Mouse (Mus musculus): ENCODE results near the gene Camta1. TPM values are rescaled to one million over a fixed set of nuclear protein-coding genes. Genes with fewer than 3 reads are reported as not detected.
"Not testable (repeated sequence)": the region's sequence is repeated elsewhere in the genome, so short reads cannot be mapped to it uniquely, and the experiment has no call there.

Camta1 gene
- polyA plus RNA-seq, 1 experiment from 2014 or later: 77.1 TPM

DNA sequence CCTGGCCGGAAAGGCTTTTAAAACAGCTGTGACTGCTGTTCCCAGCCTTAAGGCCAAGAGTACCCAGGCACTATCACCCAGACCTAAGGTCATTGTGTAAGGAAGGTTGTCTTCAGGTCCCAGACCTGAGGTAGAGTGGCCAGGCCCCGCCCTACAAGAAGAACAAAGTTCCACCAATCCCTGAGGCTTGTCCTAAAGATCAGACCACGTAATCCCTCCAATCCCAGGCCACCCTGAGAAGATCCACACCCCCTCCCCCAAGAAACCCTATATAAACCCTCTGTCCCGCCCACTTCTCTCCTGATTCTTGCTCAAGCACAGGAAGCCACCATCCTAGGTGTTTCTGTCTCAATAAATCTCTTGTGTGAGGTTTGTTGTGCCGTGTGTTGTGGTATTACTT is 981.3 kb downstream of the Camta1 start:
- Histone ChIP-seq H3K9me3 (replicated peaks) (peaks cover 24% of the 10 kb centered on the region), H3K4me1 (no peaks in the 10 kb centered on the region), H3K27me3 (no peaks in the 10 kb centered on the region), H3K27ac (replicated peaks) (no peak overlapping the region), H3K4me3 (replicated peaks) (no peak overlapping the region), H3K36me3 (peaks cover 5% of the 10 kb centered on the region; the same call in 1 of the 2 replicates), H3K4me2 (replicated peaks) (no peak overlapping the region), H3K9ac (no peak overlapping the region)
- 89% methylated on average over 5 of the region's 5 CpGs for WGBS
- ATAC-seq (ENCODE audit: insufficient number of reproducible peaks, low FRiP score, low TSS enrichment, low read depth): no peak

DNA sequence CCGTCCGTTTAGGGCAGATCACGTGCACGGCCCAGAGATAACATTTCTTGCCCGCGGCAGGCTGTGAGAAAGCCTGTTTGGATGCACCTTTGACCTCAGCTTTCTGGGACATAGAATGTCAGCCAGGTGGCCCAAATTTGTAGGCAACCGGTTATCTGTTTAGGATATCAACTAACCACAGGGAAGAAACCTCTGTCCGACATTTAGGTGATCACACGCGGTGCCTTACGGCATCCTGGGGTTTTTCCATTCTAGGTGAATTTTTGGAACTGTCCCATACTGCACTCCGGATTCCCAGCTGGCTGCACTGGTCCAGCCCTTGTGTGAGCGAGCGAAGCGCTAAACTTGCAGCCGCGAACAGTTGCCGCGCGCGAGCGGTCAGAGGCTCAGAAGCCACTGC is 982.0 kb downstream of the Camta1 start:
- no peaks in the 10 kb centered on the region for H3K27me3 ChIP-seq
- H3K36me3 ChIP-seq: peaks cover 5% of the 10 kb centered on the region; the same call in 1 of the 2 replicates
- H3K9me3 ChIP-seq (replicated peaks): peaks cover 24% of the 10 kb centered on the region
- H3K9ac ChIP-seq: no peak overlapping the region
- ATAC-seq (ENCODE audit: insufficient number of reproducible peaks, low FRiP score, low TSS enrichment, low read depth): no peak
- H3K4me2 ChIP-seq (replicated peaks): no peak overlapping the region
- no peaks in the 10 kb centered on the region for H3K4me1 ChIP-seq
- WGBS: 95% methylated on average over 22 of the region's 22 CpGs
- H3K27ac ChIP-seq (replicated peaks): no peak overlapping the region
- no peak overlapping the region for H3K4me3 ChIP-seq (replicated peaks)

DNA sequence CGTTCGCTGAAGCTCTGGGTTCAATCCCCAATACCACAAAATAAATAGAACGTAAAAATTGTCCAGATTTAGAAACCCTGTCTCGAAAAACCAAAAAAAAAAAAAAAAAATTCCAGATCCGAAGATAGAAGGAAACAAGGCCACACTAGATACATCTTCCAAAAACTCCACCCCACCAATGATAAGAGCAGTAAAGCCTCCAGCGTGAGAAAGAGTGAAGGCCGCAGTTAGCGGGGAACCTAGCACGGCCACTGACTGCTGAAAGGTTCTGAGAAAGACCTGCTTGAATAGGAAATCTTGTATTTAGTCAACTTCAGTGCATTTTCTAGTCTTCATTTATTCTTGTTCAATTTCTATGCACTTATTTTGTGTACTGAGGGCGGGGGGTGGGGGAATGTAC is 986.3 kb downstream of the Camta1 start:
- Histone ChIP-seq H3K36me3 (peaks cover 5% of the 10 kb centered on the region; the same call in 1 of the 2 replicates), H3K9ac (no peak overlapping the region), H3K27me3 (no peaks in the 10 kb centered on the region), H3K27ac (replicated peaks) (no peak overlapping the region), H3K4me3 (replicated peaks) (no peak overlapping the region), H3K4me1 (peaks cover 24% of the 10 kb centered on the region), H3K9me3 (replicated peaks) (peaks cover 22% of the 10 kb centered on the region), H3K4me2 (replicated peaks) (no peak overlapping the region)
- ATAC-seq (ENCODE audit: insufficient number of reproducible peaks, low FRiP score, low TSS enrichment, low read depth): no peak
- WGBS: 80% methylated on average over 10 of the region's 10 CpGs

DNA sequence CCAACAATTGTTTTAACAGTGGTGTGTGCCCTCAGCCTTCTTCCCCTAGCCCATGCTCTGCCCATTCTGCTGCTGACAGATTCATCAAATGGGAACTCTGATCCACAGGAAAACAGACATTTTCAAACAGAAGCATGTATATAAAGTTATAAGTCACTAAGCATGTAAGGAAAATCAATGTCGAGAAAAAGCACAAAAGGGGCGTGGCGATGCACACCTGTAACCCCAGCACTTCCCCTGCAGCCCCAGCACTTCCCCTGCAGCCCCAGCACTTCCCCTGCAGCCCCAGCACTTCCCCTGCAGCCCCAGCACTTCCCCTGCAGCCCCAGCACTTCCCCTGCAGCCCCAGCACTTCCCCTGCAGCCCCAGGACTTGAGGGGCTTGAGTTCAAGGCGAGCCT is 987.3 kb downstream of the Camta1 start:
- WGBS: 69% methylated on average over 4 of the region's 4 CpGs
- ATAC-seq (ENCODE audit: insufficient number of reproducible peaks, low FRiP score, low TSS enrichment, low read depth); H3K27ac ChIP-seq (replicated peaks); H3K36me3 ChIP-seq; H3K9ac ChIP-seq; H3K27me3 ChIP-seq; H3K4me3 ChIP-seq (replicated peaks); H3K4me2 ChIP-seq (replicated peaks): not testable (repeated sequence)
- Histone ChIP-seq H3K9me3 (replicated peaks) (peaks cover 12% of the 10 kb centered on the region), H3K4me1 (peaks cover 33% of the 10 kb centered on the region)

DNA sequence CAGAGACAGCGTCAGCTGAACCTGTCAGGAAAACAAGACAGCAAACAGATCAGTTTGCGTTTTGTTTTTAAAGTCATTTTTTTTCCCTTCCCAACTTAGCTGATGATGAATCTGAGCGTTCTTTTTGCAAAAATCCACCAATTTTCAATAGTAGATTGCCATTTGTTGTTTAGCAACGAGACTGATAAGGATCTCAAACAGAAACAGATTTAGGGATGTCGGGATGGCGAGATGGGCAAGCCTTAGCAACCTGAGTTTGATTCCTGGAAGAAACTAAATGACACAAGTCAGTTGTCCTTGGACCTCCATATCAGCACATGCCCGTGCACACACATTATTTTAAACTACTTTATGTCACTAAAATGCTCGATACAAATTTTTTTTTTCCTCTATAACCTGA is 989.0 kb downstream of the Camta1 start:
- Histone ChIP-seq H3K9ac (no peak overlapping the region), H3K9me3 (replicated peaks) (no peaks in the 10 kb centered on the region), H3K27ac (replicated peaks) (peak overlapping the region; percentile 89), H3K27me3 (no peaks in the 10 kb centered on the region), H3K4me2 (replicated peaks) (0 out of 2 replicates have a peak overlapping the region, but pooled peaks have one; percentile 9), H3K4me3 (replicated peaks) (no peak overlapping the region), H3K4me1 (peaks cover 38% of the 10 kb centered on the region), H3K36me3 (peaks cover 7% of the 10 kb centered on the region; the same call in 1 of the 2 replicates)
- ATAC-seq (ENCODE audit: insufficient number of reproducible peaks, low FRiP score, low TSS enrichment, low read depth): no peak
- WGBS: 41% methylated on average over 8 of the region's 8 CpGs

DNA sequence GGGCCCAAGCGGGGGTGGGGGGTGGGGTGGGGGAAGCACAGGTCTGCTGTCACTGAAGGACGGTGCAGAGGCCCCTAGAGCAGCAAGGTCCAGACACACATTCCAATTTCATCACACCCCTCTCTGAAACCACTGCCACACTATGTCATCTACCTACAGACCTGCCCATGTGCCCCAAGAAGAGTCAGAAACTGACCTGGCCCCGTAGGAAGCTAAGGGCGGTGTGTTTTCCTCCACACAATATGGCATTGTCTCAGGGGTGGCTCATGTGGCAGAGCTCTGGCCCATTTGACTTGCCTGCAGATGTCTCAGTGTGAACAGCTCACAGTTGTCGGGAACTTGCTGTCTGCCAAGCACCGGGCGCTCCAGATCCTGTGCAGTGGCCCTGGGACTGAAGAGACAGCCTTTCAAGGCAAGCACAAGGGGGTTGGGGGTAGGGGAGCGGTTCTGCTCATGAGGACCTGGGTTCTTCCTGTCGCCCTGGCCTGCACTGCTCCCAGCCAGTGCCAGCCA is 989.5 kb downstream of the Camta1 start:
- Histone ChIP-seq H3K36me3 (peaks cover 12% of the 10 kb centered on the region), H3K4me1 (peaks cover 38% of the 10 kb centered on the region), H3K4me3 (replicated peaks) (no peak overlapping the region), H3K9me3 (replicated peaks) (no peaks in the 10 kb centered on the region), H3K9ac (no peak overlapping the region), H3K27ac (replicated peaks) (peak overlapping the region; percentile 89), H3K4me2 (replicated peaks) (peak overlapping the region; percentile 9; the same call in 1 of the 2 replicates), H3K27me3 (no peaks in the 10 kb centered on the region)
- no peak; the same call in none of the 2 replicates for ATAC-seq (ENCODE audit: insufficient number of reproducible peaks, low FRiP score, low TSS enrichment, low read depth)
- 8% methylated on average over 9 of the region's 9 CpGs for WGBS

DNA sequence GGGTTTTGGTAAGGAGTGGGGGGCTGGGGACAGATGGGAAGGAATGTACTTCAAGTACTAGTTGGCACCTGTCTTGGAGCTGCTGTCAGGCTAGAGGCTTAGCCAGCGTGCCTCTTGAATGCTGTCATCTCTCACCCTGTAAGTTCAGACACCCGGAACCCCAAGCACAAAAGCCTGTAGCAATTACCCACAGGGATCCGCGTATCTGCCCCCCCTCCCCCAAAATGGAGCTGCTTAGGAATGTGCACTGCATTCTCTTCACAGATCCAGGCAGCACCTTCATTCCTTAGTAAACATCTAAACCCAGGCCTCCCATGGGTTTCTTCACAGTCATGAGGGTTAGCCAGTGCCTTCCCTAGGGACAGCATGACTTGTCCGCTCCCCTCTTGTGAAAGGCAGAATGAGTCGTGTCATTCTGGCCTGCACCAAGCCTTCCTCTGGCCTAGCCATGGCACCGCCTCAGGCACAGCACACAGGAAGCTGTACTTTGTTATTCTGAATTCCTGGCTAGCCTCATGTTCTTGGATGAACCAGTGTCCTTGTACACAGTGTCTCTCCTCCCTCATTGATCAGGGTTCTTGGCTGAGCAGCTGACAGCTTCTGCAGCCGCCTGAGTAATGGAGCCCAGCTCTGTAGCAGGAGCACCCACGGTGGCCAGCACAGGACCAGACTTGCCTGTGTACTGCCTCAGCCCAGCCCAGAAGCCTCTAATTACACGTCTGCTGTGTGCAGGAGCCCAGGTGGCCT is 990.1 kb downstream of the Camta1 start:
- Histone ChIP-seq H3K36me3 (peaks cover 18% of the 10 kb centered on the region), H3K4me1 (peaks cover 38% of the 10 kb centered on the region), H3K9ac (no peak overlapping the region), H3K4me2 (replicated peaks) (peak overlapping the region; percentile 9; the same call in 1 of the 2 replicates), H3K27me3 (no peaks in the 10 kb centered on the region), H3K9me3 (replicated peaks) (no peaks in the 10 kb centered on the region), H3K27ac (replicated peaks) (peak overlapping the region; percentile 89), H3K4me3 (replicated peaks) (no peak overlapping the region)
- WGBS: 16% methylated on average over 10 of the region's 10 CpGs
- ATAC-seq (ENCODE audit: insufficient number of reproducible peaks, low FRiP score, low TSS enrichment, low read depth): peak; percentile 64

DNA sequence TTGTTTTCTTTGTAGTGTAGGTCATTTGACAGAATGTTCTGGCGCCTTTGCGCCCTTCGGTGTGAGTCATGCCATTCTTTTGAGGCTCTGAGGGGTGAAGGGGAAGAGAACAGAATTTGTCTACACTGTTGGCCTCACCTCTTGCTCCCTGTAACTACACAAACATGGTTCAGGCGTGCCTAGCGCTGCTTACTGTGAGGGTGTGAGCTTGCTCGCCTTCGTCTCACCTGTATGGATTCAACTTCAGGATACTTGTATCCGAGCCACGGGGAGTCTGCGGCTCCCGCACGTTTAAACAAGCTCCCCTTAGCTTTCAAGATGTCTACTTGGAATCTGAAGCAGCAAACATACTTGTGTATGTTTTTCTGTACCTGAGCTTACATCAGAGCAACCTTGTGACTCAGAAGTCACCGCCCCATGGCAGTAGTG is 990.7 kb downstream of the Camta1 start:
- Histone ChIP-seq H3K9me3 (replicated peaks) (no peaks in the 10 kb centered on the region), H3K4me3 (replicated peaks) (no peak overlapping the region), H3K27ac (replicated peaks) (peak overlapping the region; percentile 89), H3K4me2 (replicated peaks) (no peak overlapping the region), H3K27me3 (no peaks in the 10 kb centered on the region), H3K4me1 (peaks cover 38% of the 10 kb centered on the region), H3K36me3 (peaks cover 24% of the 10 kb centered on the region), H3K9ac (no peak overlapping the region)
- ATAC-seq (ENCODE audit: insufficient number of reproducible peaks, low FRiP score, low TSS enrichment, low read depth): no peak
- 66% methylated on average over 13 of the region's 13 CpGs for WGBS

DNA sequence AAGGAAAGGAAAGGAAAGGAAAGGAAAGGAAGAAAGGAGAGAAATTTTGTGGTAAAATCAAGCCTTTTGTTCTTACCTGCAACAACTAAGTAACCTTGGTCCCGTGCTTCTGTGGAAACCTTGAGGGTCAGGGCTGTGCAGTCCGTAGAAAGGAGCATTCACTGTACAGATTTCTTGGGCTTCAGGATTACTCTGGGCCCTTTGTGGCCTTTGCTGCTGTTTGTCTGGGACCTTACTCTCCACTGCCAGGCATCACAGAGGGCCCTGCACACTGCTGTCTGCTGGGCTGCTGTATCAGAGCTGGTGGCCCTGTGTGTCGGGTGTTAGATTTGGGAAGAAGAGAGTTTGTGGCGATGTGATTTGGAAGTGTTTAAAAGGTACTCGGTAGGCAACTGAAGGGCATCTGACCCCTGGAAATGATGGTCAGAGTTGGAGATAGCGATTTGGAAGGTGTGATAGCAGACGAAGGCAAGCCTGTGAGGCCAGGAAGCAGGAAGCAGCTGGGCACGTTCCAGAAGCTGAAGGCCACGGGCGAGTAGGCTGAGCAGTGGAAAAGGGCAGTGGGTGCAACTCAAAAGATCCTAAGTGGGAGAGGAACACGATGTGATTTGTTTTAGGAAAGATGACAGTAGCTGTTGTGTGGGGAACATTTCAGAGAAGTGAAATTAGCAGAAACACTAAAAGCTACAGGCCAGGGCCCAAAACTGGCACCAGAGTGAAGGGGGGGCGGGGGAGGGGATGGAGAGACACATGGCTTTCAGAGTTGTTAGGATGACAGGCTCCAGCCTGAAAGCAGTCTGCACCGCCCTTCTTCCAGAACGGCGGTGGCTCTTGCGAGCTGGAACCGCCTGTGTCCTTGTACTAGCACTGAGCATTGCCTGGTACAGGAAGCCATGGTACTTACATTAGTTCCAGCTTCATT is 992.1 kb downstream of the Camta1 start:
- Histone ChIP-seq H3K4me2 (replicated peaks) (no peak overlapping the region), H3K4me3 (replicated peaks) (no peak overlapping the region), H3K9ac (no peak overlapping the region), H3K27ac (replicated peaks) (peak overlapping the region; percentile 89), H3K27me3 (no peaks in the 10 kb centered on the region), H3K4me1 (peaks cover 42% of the 10 kb centered on the region), H3K36me3 (peaks cover 26% of the 10 kb centered on the region), H3K9me3 (replicated peaks) (no peaks in the 10 kb centered on the region)
- ATAC-seq (ENCODE audit: insufficient number of reproducible peaks, low FRiP score, low TSS enrichment, low read depth): no peak
- WGBS: 55% methylated on average over 17 of the region's 17 CpGs

DNA sequence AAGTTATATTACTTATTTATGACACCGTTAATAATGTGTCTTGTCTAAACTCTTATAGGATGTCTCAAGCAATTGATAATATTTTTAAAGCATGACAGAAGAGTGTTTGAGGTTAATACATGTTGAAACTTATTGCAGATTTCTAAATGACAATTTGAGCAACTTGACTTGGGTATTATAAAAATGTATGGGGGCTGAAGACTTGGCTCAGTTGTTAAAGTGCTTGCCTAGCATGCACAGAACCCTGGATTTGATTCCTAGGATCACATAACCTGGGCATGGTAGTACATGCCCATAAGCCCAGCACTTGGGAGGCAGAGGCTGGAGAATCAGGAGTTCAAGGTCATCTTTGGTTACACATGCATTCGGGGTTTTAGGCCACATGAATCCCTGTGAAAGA is 992.8 kb downstream of the Camta1 start:
- Histone ChIP-seq H3K9me3 (replicated peaks) (no peaks in the 10 kb centered on the region), H3K4me1 (peaks cover 42% of the 10 kb centered on the region), H3K27ac (replicated peaks) (0 out of 2 replicates have a peak overlapping the region, but pooled peaks have one; percentile 89), H3K36me3 (peaks cover 26% of the 10 kb centered on the region), H3K4me3 (replicated peaks) (no peak overlapping the region), H3K4me2 (replicated peaks) (no peak overlapping the region), H3K9ac (no peak overlapping the region), H3K27me3 (no peaks in the 10 kb centered on the region)
- WGBS: 63% methylated on average over 2 of the region's 2 CpGs
- no peak for ATAC-seq (ENCODE audit: insufficient number of reproducible peaks, low FRiP score, low TSS enrichment, low read depth)

DNA sequence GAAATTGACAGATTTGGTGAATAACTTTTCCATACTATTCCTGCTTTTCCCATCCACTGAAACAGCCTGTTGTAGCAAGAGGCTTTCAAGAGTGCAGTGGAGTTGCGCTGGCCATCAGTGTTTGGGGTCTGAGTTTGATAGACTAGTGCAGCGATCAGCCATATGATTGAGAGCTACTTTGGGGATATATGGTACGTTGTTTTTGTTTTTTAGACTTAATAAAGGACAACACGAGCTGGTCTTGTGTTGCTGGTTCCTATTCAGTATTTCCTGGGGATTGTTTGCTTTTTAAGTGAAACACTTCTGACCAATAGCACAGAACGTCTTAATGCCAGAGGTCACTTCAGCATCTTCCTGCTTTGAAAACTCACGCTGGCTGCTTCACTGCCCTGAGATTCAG is 993.5 kb downstream of the Camta1 start:
- Histone ChIP-seq H3K4me2 (replicated peaks) (no peak overlapping the region), H3K9ac (no peak overlapping the region), H3K27ac (replicated peaks) (no peak overlapping the region), H3K9me3 (replicated peaks) (no peaks in the 10 kb centered on the region), H3K27me3 (no peaks in the 10 kb centered on the region), H3K4me3 (replicated peaks) (no peak overlapping the region), H3K36me3 (peaks cover 26% of the 10 kb centered on the region), H3K4me1 (peaks cover 48% of the 10 kb centered on the region)
- no peak for ATAC-seq (ENCODE audit: insufficient number of reproducible peaks, low FRiP score, low TSS enrichment, low read depth)
- whole genome bisulfite sequencing: 76% methylated on average over 6 of the region's 6 CpGs
